Mouse (Mus musculus) bone marrow macrophage, adult 2 months (primary cell): ENCODE measurements at regions not wholly inside any gene's neighbourhood (a gene's known extent, or its start where the extent isn't known, plus 50 kb on each side); places are given as distances from the start of the nearest gene placed in this dataset.

ENCODE experiments used
- H3K27ac ChIP-seq: 2 replicates; pipeline ENCODE4 v1.5.1; 2012; ENCODE audit warnings: low read depth, low read length; ENCODE audit not compliant: insufficient read depth
- H3K4me1 ChIP-seq: 2 replicates; pipeline ENCODE4 v1.6.1; 2012; ENCODE audit warnings: low read length; ENCODE audit not compliant: control insufficient read depth, insufficient read depth
- H3K4me3 ChIP-seq: 2 replicates; pipeline ENCODE4 v1.5.1; 2012; ENCODE audit warnings: mild to moderate bottlenecking, low read length, moderate library complexity; ENCODE audit not compliant: insufficient read depth
- CTCF ChIP-seq: IDR thresholded peaks from 2 replicates; pipeline ENCODE4 v1.5.1; 2012; ENCODE audit warnings: low read depth, mild to moderate bottlenecking, low read length, moderate library complexity
- POLR2A ChIP-seq: IDR thresholded peaks from 2 replicates; pipeline ENCODE4 v1.6.1; 2012; ENCODE audit warnings: mild to moderate bottlenecking, low read depth, low read length, borderline replicate concordance

DNA sequence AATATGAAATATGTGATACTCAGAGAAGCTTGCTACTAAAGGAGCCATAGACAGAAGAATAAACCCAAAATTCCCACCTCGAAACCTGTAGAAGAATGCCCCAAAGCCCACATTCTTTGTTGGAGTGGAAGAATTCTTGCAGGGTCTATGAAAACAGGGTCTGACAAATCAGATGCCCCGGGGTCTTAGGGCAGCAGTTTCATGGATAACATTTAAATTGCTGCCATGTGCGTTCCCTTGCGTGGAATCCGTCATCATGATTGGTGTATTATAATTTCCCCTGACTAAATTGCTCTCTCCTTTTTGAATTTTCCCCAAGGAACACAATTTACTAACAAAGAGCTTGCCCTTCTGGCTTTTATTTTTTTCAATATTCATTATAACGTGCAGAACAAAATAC lies 99.6 kb upstream of the Lrig3 start:
- no peaks in the 10 kb centered on the region for H3K4me1 ChIP-seq
- no peak overlapping the region for H3K4me3 ChIP-seq
- TF ChIP-seq POLR2A (no peak), CTCF (no peak)
- H3K27ac ChIP-seq, result no peak overlapping the region

DNA sequence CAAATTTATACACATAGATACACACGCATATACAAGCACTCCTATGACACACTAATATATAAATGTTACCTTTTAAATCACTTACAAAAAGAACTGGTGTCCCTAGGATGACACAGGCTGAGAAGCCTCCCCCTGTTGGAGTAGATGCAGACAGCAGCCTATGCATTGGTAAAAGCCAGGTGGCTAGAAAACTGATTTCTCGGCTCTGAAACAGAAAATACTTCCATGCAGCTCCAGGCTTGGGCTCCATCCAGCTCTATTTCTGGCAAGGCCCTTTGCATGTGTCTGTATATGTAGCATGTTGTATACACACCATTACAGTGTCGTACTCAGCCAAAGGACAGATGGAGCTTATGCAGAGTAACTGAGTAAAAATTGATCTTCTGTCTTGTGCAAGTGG lies 81.4 kb upstream of the Lrig3 start:
- no peaks in the 10 kb centered on the region for H3K4me1 ChIP-seq
- no peak for TF ChIP-seq CTCF
- no peak for TF ChIP-seq POLR2A
- no peak overlapping the region for H3K27ac ChIP-seq
- H3K4me3 ChIP-seq, result no peak overlapping the region

DNA sequence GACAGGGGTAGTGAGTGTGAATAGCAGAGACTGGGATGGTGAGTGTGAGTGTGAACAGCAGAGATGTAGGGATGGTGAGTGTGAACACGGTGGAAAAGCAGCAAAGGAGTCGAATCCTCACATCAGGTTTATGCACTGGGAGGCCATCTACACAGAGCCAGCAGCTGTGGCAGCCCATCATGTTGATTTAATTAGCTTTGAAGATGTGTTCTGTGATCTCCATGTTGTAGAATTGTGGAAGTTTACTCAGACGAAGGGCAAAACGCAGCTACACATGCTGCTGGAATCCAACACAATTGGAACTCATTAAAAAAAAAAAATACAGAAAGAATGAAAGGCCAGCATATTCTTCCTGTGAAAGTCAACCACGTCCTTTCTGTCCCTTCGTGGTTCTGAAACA lies 80.2 kb upstream of the Lrig3 start:
- H3K4me1 ChIP-seq, result no peaks in the 10 kb centered on the region
- H3K4me3 ChIP-seq, result no peak overlapping the region
- H3K27ac ChIP-seq, result no peak overlapping the region
- no peak for TF ChIP-seq CTCF
- no peak for TF ChIP-seq POLR2A

DNA sequence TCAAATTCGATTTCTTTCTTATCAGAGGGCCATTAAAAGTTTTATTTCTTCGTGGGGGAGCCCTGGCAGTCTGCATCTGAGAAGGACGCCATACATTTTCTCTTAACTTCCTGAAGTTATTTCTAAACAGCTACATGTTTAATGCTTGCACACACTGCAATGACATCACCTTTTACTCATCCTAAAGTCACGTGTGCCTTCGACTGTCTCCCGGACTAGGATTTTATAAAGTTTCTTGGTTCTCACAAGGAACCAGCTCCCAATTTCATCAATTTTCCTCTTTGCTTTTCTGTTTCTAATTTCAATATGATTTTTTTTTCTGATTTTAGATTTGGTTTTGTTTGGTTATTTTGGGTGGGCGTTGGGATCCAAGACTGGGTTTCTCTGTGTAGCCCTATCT lies 73.8 kb upstream of the Lrig3 start:
- Histone ChIP-seq H3K4me1 (no peaks in the 10 kb centered on the region), H3K27ac (no peak overlapping the region), H3K4me3 (no peak overlapping the region)
- TF ChIP-seq POLR2A (no peak), CTCF (no peak)

DNA sequence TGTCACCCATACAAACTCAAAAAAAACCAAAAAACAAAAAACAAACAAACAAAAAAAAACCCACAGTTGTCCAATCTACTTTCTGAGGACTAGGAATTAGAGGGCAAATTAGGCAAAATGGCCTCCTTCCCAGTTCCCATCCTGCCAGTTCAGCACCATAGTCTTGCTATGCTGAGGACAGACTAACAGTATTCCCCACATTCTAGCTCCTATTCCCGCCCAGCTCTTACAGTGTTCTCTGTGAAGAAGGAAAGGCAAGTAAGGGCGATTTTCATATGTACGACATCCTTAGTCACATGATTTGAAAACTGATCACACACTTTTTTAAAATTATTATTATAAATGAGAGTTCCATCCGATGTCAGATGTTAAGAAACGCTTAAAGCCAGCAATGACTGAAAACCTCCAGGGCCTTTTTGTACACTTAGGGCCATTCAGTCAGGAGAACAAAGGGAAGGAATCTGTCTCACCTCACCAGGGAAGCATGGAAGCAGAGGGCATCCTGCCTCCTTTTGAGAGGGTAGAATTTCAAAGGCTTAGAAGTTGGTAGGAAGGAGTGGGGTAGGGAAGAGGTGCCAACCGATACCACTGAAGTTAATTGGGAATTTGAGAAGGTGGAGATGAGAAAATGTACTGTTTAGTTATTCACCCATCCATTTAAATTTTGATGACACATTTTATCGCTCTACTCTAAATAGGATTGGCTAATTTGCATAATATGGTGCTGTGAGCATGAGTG lies 70.1 kb upstream of the Lrig3 start:
- Histone ChIP-seq H3K4me3 (no peak overlapping the region), H3K27ac (no peak overlapping the region), H3K4me1 (no peaks in the 10 kb centered on the region)
- TF ChIP-seq POLR2A (no peak), CTCF (no peak)

DNA sequence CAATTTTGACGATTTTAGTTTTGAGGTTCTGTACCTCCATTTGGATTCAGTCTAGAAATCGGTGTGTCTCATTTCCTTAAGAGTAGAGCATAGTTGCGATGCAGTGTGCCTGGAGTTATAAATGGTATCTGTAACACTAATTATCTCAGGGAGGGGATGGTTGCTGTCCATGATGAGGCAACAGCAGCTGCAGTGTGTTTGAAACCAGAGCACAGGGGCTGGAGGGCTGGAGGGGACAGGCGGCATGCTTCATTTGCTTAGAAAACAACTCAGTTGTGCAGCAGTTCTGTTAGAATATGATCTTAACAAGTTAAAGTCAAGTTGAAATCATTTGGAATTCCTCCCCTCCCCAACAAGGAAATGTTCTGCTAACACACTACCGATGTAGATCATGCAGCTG lies 69.3 kb upstream of the Lrig3 start:
- TF ChIP-seq POLR2A (no peak), CTCF (no peak)
- Histone ChIP-seq H3K4me3 (no peak overlapping the region), H3K27ac (no peak overlapping the region), H3K4me1 (no peaks in the 10 kb centered on the region)

DNA sequence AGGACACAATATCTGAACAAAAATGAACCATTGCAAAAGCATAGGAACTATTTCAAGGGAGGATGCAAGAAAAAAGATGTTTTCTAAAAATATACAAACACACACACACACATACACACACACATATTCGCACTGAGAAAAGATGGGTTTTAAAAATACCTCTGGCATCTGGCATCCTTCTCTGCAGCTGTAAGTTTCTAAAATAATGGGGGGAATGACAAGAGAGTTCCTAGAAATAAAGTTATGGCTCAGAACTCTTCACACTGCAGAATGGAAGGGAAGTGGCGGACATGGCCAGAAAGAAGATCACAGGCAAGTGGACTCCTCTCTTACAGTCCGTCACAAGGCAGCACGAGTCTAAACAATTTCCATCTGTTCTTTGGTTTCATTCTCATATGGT lies 66.5 kb upstream of the Lrig3 start:
- TF ChIP-seq POLR2A (no peak), CTCF (no peak)
- H3K27ac ChIP-seq, result no peak overlapping the region
- H3K4me1 ChIP-seq, result no peaks in the 10 kb centered on the region
- H3K4me3 ChIP-seq, result no peak overlapping the region

DNA sequence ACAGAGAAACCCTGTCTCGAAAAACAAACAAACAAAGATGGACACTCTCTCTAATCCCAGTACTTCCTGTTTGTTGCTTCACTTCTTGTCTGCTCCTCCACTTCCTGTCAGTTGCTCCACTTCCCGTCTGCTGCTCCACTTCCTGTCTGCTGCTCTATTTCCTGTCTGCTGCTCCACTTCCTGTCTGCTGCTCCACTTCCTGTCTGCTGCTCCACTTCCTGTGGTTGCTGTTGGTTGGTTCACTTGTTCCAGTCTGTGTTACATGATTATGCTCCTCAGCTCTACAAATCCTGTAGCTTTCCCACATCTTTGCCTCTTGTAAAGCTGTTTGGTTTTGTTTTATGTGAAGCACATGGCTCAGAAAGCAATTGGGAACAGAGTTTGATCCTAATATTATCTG lies 65.4 kb upstream of the Lrig3 start:
- H3K4me1 ChIP-seq, result no peaks in the 10 kb centered on the region
- H3K4me3 ChIP-seq, result no peak overlapping the region
- TF ChIP-seq CTCF (no peak), POLR2A (no peak)
- H3K27ac ChIP-seq, result no peak overlapping the region

DNA sequence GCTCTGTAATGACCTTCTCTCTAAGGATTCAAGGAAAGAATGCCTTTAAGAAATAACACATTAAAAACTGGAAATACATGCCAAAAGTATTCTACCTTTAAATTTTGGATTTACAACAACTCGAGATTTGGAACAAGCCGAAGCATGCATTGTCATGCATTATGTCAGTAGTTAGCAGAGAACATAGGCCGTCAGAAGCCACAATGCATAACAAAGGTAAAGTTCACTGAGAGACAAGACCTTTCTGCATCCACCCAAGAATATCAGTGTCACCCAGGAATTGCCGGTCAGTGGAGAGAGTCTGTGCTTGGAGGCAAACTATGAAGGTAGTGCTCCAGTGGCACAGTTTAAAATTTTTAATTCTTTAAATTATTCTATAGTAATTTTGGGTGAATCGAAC lies 63.3 kb upstream of the Lrig3 start:
- Histone ChIP-seq H3K4me3 (no peak overlapping the region), H3K4me1 (no peaks in the 10 kb centered on the region), H3K27ac (no peak overlapping the region)
- no peak for TF ChIP-seq CTCF
- no peak for TF ChIP-seq POLR2A

DNA sequence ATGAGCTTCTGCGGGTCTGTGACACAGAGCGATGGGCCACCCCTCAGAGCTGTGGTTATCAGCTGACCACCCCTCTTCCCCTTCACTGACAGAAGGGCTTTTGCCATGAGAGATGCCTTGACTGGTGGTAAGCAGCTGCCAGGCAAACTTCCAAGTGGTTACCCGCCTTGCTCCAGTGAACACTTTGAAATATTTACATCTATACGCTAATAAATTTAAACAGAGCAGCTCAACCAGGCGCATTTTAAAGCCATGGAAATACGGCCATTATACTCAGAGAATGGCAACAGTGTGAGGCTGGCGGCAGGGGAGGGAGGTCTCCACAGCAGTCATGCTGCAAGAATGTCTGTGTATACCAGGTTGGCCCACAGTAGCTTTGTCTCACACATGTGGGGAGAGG lies 53.8 kb upstream of the Lrig3 start:
- Histone ChIP-seq H3K27ac (no peak overlapping the region), H3K4me1 (no peaks in the 10 kb centered on the region), H3K4me3 (no peak overlapping the region)
- TF ChIP-seq CTCF (no peak), POLR2A (no peak)
